Mouse (Mus musculus): Measurements from ENCODE around the gene Gm8246. TPM values are rescaled to one million over a fixed set of nuclear protein-coding genes. Genes with fewer than 3 reads are reported as not detected.
"Not testable (repeated sequence)": the region's sequence is repeated elsewhere in the genome, so short reads cannot be mapped to it uniquely, and the experiment has no call there.

Gm8246 gene
- not detected in 2 replicates for total RNA-seq (2014; fragmentation: Nextera tagmentation)
- not detected in 2 replicates for total RNA-seq (2017)
- polyA plus RNA-seq (2012) = not detected in 2 replicates

DNA sequence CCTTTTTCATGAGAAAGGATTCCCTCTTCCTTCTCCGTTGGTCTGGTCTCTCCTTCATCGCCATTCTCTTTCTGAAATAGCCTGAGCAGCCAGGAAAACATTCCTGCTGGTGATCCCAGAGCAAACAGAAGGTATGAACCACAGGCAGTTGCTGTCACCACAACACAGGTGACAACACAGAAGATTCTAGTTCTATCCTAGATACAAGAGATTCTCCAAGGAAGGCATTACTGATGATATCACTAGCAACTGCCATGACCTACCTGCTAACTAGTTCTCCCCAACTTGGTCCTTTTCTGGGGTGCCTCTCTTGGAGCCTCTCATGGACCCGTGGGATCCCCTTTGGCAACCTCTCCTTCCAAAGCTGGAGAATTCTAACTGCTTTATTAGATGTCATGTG is at the start of gene Gm8246:
Gene Gm8246, minus strand, starts transcription at position 101 of the 400 bp plus-strand sequence.
- not testable (repeated sequence) for DNase-seq (ENCODE audit: low spot score); H3K27me3 ChIP-seq (ENCODE audit: insufficient read depth, low read length); H3K36me3 ChIP-seq (replicated peaks); H3K4me3 ChIP-seq (ENCODE audit: low read depth, low read length); H3K4me1 ChIP-seq (ENCODE audit: insufficient read depth, low read depth, low read length); H3K9me3 ChIP-seq (replicated peaks); ATAC-seq (ENCODE audit: extremely low read depth, insufficient number of reproducible peaks, low FRiP score, poor library complexity, severe bottlenecking)

- not testable (repeated sequence) for ATAC-seq (ENCODE audit: extremely low read depth, insufficient number of reproducible peaks, low FRiP score, poor library complexity, severe bottlenecking); DNase-seq (ENCODE audit: low spot score); H3K36me3 ChIP-seq (replicated peaks); H3K9me3 ChIP-seq (replicated peaks); H3K4me1 ChIP-seq (ENCODE audit: insufficient read depth, low read depth, low read length); H3K27me3 ChIP-seq (ENCODE audit: insufficient read depth, low read length); H3K4me3 ChIP-seq (ENCODE audit: low read depth, low read length)
These were observed 23.7 kb upstream of the Gm8246 start, which contains the start of gene Gm3488 for GRCm38 (mm10) chr14:5501374-5501773. TSS of gene Gm3488 (plus strand) at chr14:5501674.

GRCm38 (mm10) chr14:5483907-5484306 is 6.3 kb upstream of the Gm8246 start, which contains the start of gene Gm3187:
TSS of gene Gm3187 (plus strand) at chr14:5484207.
- not testable (repeated sequence) for DNase-seq (ENCODE audit: low spot score); H3K4me1 ChIP-seq (ENCODE audit: insufficient read depth, low read depth, low read length); H3K36me3 ChIP-seq (replicated peaks); H3K9me3 ChIP-seq (replicated peaks); ATAC-seq (ENCODE audit: extremely low read depth, insufficient number of reproducible peaks, low FRiP score, poor library complexity, severe bottlenecking); H3K4me3 ChIP-seq (ENCODE audit: low read depth, low read length); H3K27me3 ChIP-seq (ENCODE audit: insufficient read depth, low read length)

- not testable (repeated sequence) for H3K36me3 ChIP-seq (replicated peaks); H3K4me3 ChIP-seq (ENCODE audit: low read depth, low read length); H3K27me3 ChIP-seq (ENCODE audit: insufficient read depth, low read length); ATAC-seq (ENCODE audit: extremely low read depth, insufficient number of reproducible peaks, low FRiP score, poor library complexity, severe bottlenecking); DNase-seq (ENCODE audit: low spot score); H3K4me1 ChIP-seq (ENCODE audit: insufficient read depth, low read depth, low read length); H3K9me3 ChIP-seq (replicated peaks)
These were observed 17.2 kb downstream of the Gm8246 start for GRCm38 (mm10) chr14:5460469-5460868.

DNA sequence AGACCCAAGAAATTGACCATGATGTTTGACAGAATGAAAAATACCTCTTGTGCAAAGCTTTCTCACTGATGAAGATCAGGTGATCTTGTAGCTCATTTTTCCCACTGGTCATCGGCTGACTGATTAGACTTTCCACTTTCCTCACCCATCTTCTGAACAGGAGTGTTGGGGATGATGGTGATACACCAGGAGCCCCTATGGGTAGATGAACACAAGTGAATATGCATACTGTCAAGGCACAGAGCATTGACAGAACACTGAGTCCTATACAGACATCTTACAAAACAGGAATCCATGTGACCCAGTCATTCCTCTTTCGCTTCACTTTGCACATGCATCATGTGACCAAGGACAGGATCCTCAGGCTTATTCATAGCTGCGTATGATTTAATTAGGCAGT is 22.3 kb downstream of the Gm8246 start, which contains the start of gene Gm3194:
Gene Gm3194, minus strand, starts transcription at position 101 of the 400 bp plus-strand sequence.
- not testable (repeated sequence) for H3K36me3 ChIP-seq (replicated peaks); H3K4me1 ChIP-seq (ENCODE audit: insufficient read depth, low read depth, low read length); H3K4me3 ChIP-seq (ENCODE audit: low read depth, low read length); H3K9me3 ChIP-seq (replicated peaks); ATAC-seq (ENCODE audit: extremely low read depth, insufficient number of reproducible peaks, low FRiP score, poor library complexity, severe bottlenecking); H3K27me3 ChIP-seq (ENCODE audit: insufficient read depth, low read length); DNase-seq (ENCODE audit: low spot score)

Other genes starting within 250 kb of the Gm8246 start
- not detected in 2 replicates for gene Gm3526, start 217.2 kb downstream of the Gm8246 start, total RNA-seq (2014; fragmentation: Nextera tagmentation)
- gene Gm3526, start 217.2 kb downstream of the Gm8246 start, total RNA-seq (2017) = 0.12 and 0.16 TPM in 2 replicates
- gene Gm3526, start 217.2 kb downstream of the Gm8246 start, polyA plus RNA-seq (2012) = not detected in 2 replicates
- not detected in 2 replicates for gene Gm3542, start 142.9 kb downstream of the Gm8246 start, total RNA-seq (2014; fragmentation: Nextera tagmentation)
- 0.17 TPM in 1 of 2 replicates, not detected in the other for gene Gm3542, start 142.9 kb downstream of the Gm8246 start, total RNA-seq (2017)
- gene Gm3542, start 142.9 kb downstream of the Gm8246 start, polyA plus RNA-seq (2012) = not detected in 2 replicates
- not detected in 2 replicates for gene Gm3500, start 88.8 kb downstream of the Gm8246 start, total RNA-seq (2014; fragmentation: Nextera tagmentation)
- gene Gm3500, start 88.8 kb downstream of the Gm8246 start, total RNA-seq (2017) = not detected in 2 replicates
- gene Gm3500, start 88.8 kb downstream of the Gm8246 start, polyA plus RNA-seq (2012) = not detected in 2 replicates
- not detected in 2 replicates for gene Gm3194, start 22.4 kb downstream of the Gm8246 start, total RNA-seq (2014; fragmentation: Nextera tagmentation)
- 0.12 TPM in 1 of 2 replicates, not detected in the other for gene Gm3194, start 22.4 kb downstream of the Gm8246 start, total RNA-seq (2017)
- not detected in 2 replicates for gene Gm3194, start 22.4 kb downstream of the Gm8246 start, polyA plus RNA-seq (2012)
- gene Gm3187, start 6.4 kb upstream of the Gm8246 start, total RNA-seq (2014; fragmentation: Nextera tagmentation) = not detected in 2 replicates
- gene Gm3187, start 6.4 kb upstream of the Gm8246 start, total RNA-seq (2017) = not detected in 2 replicates
- gene Gm3187, start 6.4 kb upstream of the Gm8246 start, polyA plus RNA-seq (2012) = not detected in 2 replicates
- not detected in 2 replicates for gene Gm3488, start 23.8 kb upstream of the Gm8246 start, total RNA-seq (2014; fragmentation: Nextera tagmentation)
- not detected in 2 replicates for gene Gm3488, start 23.8 kb upstream of the Gm8246 start, total RNA-seq (2017)
- not detected in 2 replicates for gene Gm3488, start 23.8 kb upstream of the Gm8246 start, polyA plus RNA-seq (2012)
- not detected in 2 replicates for gene Gm3532, start 60.7 kb upstream of the Gm8246 start, total RNA-seq (2014; fragmentation: Nextera tagmentation)
- not detected in 2 replicates for gene Gm3532, start 60.7 kb upstream of the Gm8246 start, total RNA-seq (2017)
- gene Gm3532, start 60.7 kb upstream of the Gm8246 start, polyA plus RNA-seq (2012) = not detected in 2 replicates
- not detected in 2 replicates for gene Gm8265, start 155.2 kb upstream of the Gm8246 start, total RNA-seq (2014; fragmentation: Nextera tagmentation)
- gene Gm8265, start 155.2 kb upstream of the Gm8246 start, total RNA-seq (2017) = not detected in 2 replicates
- not detected in 2 replicates for gene Gm8265, start 155.2 kb upstream of the Gm8246 start, polyA plus RNA-seq (2012)
- not detected in 2 replicates for gene Gm9603, start 209.6 kb upstream of the Gm8246 start, total RNA-seq (2014; fragmentation: Nextera tagmentation)
- gene Gm9603, start 209.6 kb upstream of the Gm8246 start, total RNA-seq (2017) = 0.17 TPM in 1 of 2 replicates, not detected in the other
- gene Gm9603, start 209.6 kb upstream of the Gm8246 start, polyA plus RNA-seq (2012) = not detected in 2 replicates

Data from G1E (cell line).